Comparison of ENCODE assay signal across 27 mouse cellular contexts in the genomic region with DNA sequence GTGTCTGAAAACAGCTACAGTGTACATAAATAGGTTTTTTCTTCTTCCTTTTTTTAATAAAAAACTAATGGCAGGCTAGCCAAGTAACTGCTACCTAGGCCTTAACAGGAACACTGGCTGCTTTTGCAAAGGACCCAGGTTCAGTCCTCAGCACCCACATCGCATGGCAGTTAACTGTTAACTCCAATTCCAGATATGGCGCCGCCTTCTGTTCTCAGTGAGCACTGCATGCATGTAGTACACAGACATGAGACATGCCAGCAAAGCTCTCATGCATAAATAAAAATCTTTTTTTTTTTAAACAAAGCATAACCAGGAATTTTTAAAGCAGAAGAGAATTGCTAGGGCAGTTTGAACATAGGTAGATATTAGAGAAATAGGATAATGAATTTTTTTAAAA. TPM values are rescaled to one million over a fixed set of nuclear protein-coding genes. Genes with fewer than 3 reads are reported as not detected.
DNase-seq lines count a peak whose midpoint lies in the region; ATAC-seq and TF ChIP-seq lines count a peak whose summit lies in the region.
"Had no signal": no experiment of that assay in that cellular context is flagged by ENCODE, and none has a peak within 500 bp of the region (broad histone marks: within the 10 kb centered on the region; RNA-seq: fewer than 3 reads in every experiment).

No protein-coding gene starts in this region.

- H3K9ac ChIP-seq in stomach, postnatal 0 days (ENCODE audit: low read length) = no peak overlapping the region
- H3K9ac ChIP-seq: forebrain, embryonic 15.5 days; hindbrain, embryonic 12.5 days; midbrain, embryonic 15.5 days had no signal

- no peak for TF ChIP-seq EP300 in stomach, postnatal 0 days (optimal IDR thresholded peaks at IDR 0.05)

- no peak overlapping the region for H3K4me3 ChIP-seq in gastrocnemius, adult 2 months
- no peak overlapping the region for H3K4me3 ChIP-seq in layer of hippocampus, adult 2 months
- H3K4me3 ChIP-seq in stomach, postnatal 0 days (ENCODE audit: low read depth, low read length) = no peak overlapping the region
- no peak overlapping the region for H3K4me3 ChIP-seq in cerebellum, adult 2 months (replicated peaks; ENCODE audit: insufficient read depth, low read depth, low read length)
- H3K4me3 ChIP-seq: forebrain, embryonic 15.5 days; hindbrain, embryonic 12.5 days; limb, embryonic 10.5 days; megakaryocyte, embryonic 14.5 days; midbrain, embryonic 15.5 days had no signal

- no peaks in the 10 kb centered on the region for H3K9me3 ChIP-seq in stomach, postnatal 0 days (ENCODE audit: control insufficient read depth, low read length)
- H3K9me3 ChIP-seq: forebrain, embryonic 15.5 days; hindbrain, embryonic 12.5 days; limb, embryonic 10.5 days; megakaryocyte, embryonic 14.5 days; midbrain, embryonic 15.5 days had no signal

- H3K27ac ChIP-seq in gastrocnemius, adult 2 months = no peak overlapping the region
- no peak overlapping the region for H3K27ac ChIP-seq in layer of hippocampus, adult 2 months
- H3K27ac ChIP-seq in stomach, postnatal 0 days (replicated peaks) = no peak overlapping the region
- H3K27ac ChIP-seq in cerebellum, adult 2 months (ENCODE audit: insufficient read depth, low read length) = no peak overlapping the region
- H3K27ac ChIP-seq: forebrain, embryonic 15.5 days; hindbrain, embryonic 12.5 days; limb, embryonic 10.5 days; midbrain, embryonic 15.5 days had no signal

- peaks cover 14% of the 10 kb centered on the region; the same call in 1 of the 2 replicates for H3K36me3 ChIP-seq in stomach, postnatal 0 days (ENCODE audit: control insufficient read depth, insufficient read depth, low read length)

- TF ChIP-seq POLR2A in cerebellum, adult 2 months (IDR thresholded peaks at IDR 0.05; ENCODE audit: borderline replicate concordance, insufficient read depth, low read length) = no peak

- no peak overlapping the region for H3K4me2 ChIP-seq in stomach, postnatal 0 days (replicated peaks; ENCODE audit: low read depth)
- H3K4me2 ChIP-seq: forebrain, embryonic 15.5 days; hindbrain, embryonic 12.5 days; midbrain, embryonic 15.5 days had no signal

- TF ChIP-seq CTCF in gastrocnemius, adult 2 months (IDR thresholded peaks at IDR 0.05) = peak; percentile 16; the same call in 1 of the 2 replicates
- peak; percentile 54 for TF ChIP-seq CTCF in layer of hippocampus, adult 2 months (conservative IDR thresholded peaks at IDR 0.05)
- TF ChIP-seq CTCF in stomach, postnatal 0 days (IDR thresholded peaks at IDR 0.05; ENCODE audit: low read depth) = peak; percentile 34; the same call in 1 of the 2 replicates
- TF ChIP-seq CTCF in cerebellum, adult 2 months (IDR thresholded peaks at IDR 0.05; ENCODE audit: borderline replicate concordance, insufficient read depth, low read depth, low read length) = no peak

- WGBS in stomach, postnatal 0 days = 86% methylated on average over 3 of the region's 3 CpGs
- WGBS in cerebellum, adult 2 months = 88% methylated on average over 3 of the region's 3 CpGs

- no peaks in the 10 kb centered on the region for H3K27me3 ChIP-seq in stomach, postnatal 0 days (ENCODE audit: control insufficient read depth, insufficient read depth, low read length)
- no peaks in the 10 kb centered on the region for H3K27me3 ChIP-seq in cerebellum, adult 2 months (ENCODE audit: control insufficient read depth, insufficient read depth, low read length)
- H3K27me3 ChIP-seq: forebrain, embryonic 15.5 days; hindbrain, embryonic 12.5 days; megakaryocyte, embryonic 14.5 days; midbrain, embryonic 15.5 days had no signal

- DNase-seq in gastrocnemius, adult 2 months = no peak
- DNase-seq in gastrocnemius, postnatal 10 days = no peak
- DNase-seq in layer of hippocampus, adult 2 months (ENCODE audit: low spot score in 2 of 2) = no peak
- DNase-seq in layer of hippocampus, adult 11-12 months (ENCODE audit: low spot score) = no peak
- peak; percentile 12 for DNase-seq in lung, postnatal 36 days
- no peak for DNase-seq in lung, postnatal 4 days
- no peak for DNase-seq in stomach, postnatal 0 days (ENCODE audit: low spot score)
- no peak for DNase-seq in cerebellum, adult 2 months
- DNase-seq: adrenal gland, adult 8-10 months; cerebellum, adult 11 months; cerebellum, postnatal 36 days; retina, postnatal 1 day had no signal

- intact Hi-C loops in gastrocnemius, adult 2 months (cut with DNase I) = loop anchor here (5.0 to 10.0 kb wide), 2 partner anchors 108 to 185 kb away; no protein-coding TSS in a partner anchor

- no peak for ATAC-seq in stomach, postnatal 0 days (ENCODE audit: low FRiP score, low TSS enrichment)
- ATAC-seq: forebrain, embryonic 15.5 days; inflammation-experienced regulatory T-cells, adult 6 months; midbrain, embryonic 15.5 days had no signal

- H3K4me1 ChIP-seq in stomach, postnatal 0 days (replicated peaks; ENCODE audit: control insufficient read depth, insufficient read depth) = no peaks in the 10 kb centered on the region
- H3K4me1 ChIP-seq in cerebellum, adult 2 months (ENCODE audit: control insufficient read depth, insufficient read depth, low read length) = no peaks in the 10 kb centered on the region

RNA-seq across cellular contexts. Expression of gene Nipsnap2, which starts 4.7 kb away (rescaled TPM):
- total RNA-seq in gastrocnemius, adult 2 months (2021) = 100 to 1,000 TPM; 500 to 681 TPM
- total RNA-seq in gastrocnemius, postnatal 10 days (2021) = 100 to 1,000 TPM; 407 to 464 TPM
- 10 to 100 TPM; 81.2 to 81.8 TPM for total RNA-seq in layer of hippocampus, adult 2 months (2021)
- polyA plus RNA-seq in stomach, postnatal 0 days (2015; fragmentation: Nextera tagmentation; extraction: Ambion mirVana) = 87.1 and 92.5 TPM in 2 replicates
- polyA plus RNA-seq in cerebellum, adult 2 months (2012; rRNA removed) = 137 and 157 TPM in 2 replicates

RNA-seq across cellular contexts. Expression of gene Mrps17, which starts 4.9 kb away (rescaled TPM):
- total RNA-seq in gastrocnemius, adult 2 months (2021) = 10 to 100 TPM; 57.6 to 63.1 TPM
- 10 to 100 TPM; 72.1 to 74.5 TPM for total RNA-seq in gastrocnemius, postnatal 10 days (2021)
- 10 to 100 TPM; 73.6 to 77.7 TPM for total RNA-seq in layer of hippocampus, adult 2 months (2021)
- polyA plus RNA-seq in stomach, postnatal 0 days (2015; fragmentation: Nextera tagmentation; extraction: Ambion mirVana) = 135 and 140 TPM in 2 replicates
- polyA plus RNA-seq in cerebellum, adult 2 months (2012; rRNA removed) = 90.6 and 97.4 TPM in 2 replicates

RNA-seq across cellular contexts. Expression of gene Sept14, which starts 11.9 kb away (rescaled TPM):
- not detected for total RNA-seq in gastrocnemius, adult 2 months (2021)
- total RNA-seq in gastrocnemius, postnatal 10 days (2021) = not detected
- total RNA-seq in layer of hippocampus, adult 2 months (2021) = not detected
- not detected in 2 replicates for polyA plus RNA-seq in stomach, postnatal 0 days (2015; fragmentation: Nextera tagmentation; extraction: Ambion mirVana)
- polyA plus RNA-seq in cerebellum, adult 2 months (2012; rRNA removed) = not detected in 2 replicates
- total RNA-seq: adrenal gland, adult 8-10 months; gastrocnemius, adult 8-10 months; heart, adult 8-10 months; layer of hippocampus, adult 18-20 months; neutrophil, adult 5-6 weeks had no signal
- polyA plus RNA-seq: brain, embryonic 14.5 days; C2C12; forebrain, embryonic 15.5 days; heart, postnatal 0 days; hindbrain, embryonic 12.5 days; inflammation-experienced regulatory T-cells, adult 6 months; limb, embryonic 10.5 days; liver, embryonic 16.5 days; midbrain, embryonic 15.5 days; urinary bladder, adult 2 months had no signal

RNA-seq across cellular contexts. Expression of gene Zfp11, which starts 50.3 kb away (rescaled TPM):
- total RNA-seq in gastrocnemius, adult 2 months (2021) = 1 to 10 TPM; 1.8 to 2.4 TPM
- 1 to 10 TPM; 3.1 to 3.2 TPM for total RNA-seq in gastrocnemius, postnatal 10 days (2021)
- 1 to 10 TPM; 7.2 to 7.9 TPM for total RNA-seq in layer of hippocampus, adult 2 months (2021)
- 0.98 and 1.2 TPM in 2 replicates for polyA plus RNA-seq in stomach, postnatal 0 days (2015; fragmentation: Nextera tagmentation; extraction: Ambion mirVana)
- 5.0 and 5.5 TPM in 2 replicates for polyA plus RNA-seq in cerebellum, adult 2 months (2012; rRNA removed)

Comparison
In these comparisons a context has a peak if more than half of its experiments do, and no peak if none do; other contexts are left out.
1. RNA of gene Nipsnap2, which starts 4.7 kb away (total RNA-seq): 500 to 681 TPM in gastrocnemius, adult 2 months and 407 to 464 TPM in gastrocnemius, postnatal 10 days; 81.2 to 81.8 TPM in layer of hippocampus, adult 2 months; every median in the first group is over 4 times any median in the second.